Mouse (Mus musculus): ENCODE data around the gene Nol7.

Gene Nol7

DNA sequence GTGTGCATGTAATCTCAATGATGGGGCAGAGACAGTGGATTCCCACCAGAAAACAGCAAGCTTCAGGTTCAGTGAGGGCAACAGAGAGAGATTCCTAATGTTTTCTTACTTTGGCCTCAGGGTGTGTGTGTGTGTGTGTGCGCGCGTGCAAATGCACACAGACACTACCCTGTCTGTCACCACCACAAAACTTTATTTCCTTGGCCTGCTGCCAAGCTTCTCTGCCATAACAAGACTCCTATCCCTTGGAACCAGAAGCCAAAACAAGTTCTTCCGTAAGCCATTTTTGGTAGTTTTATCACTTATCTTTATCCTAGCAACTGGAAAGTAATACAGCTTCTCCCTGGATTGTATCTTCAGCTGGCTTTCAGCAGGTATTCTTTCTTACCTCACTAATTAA lies 30.2 kb downstream of the Nol7 start:
- no peak for DNase-seq (ENCODE audit: low spot score)

DNA sequence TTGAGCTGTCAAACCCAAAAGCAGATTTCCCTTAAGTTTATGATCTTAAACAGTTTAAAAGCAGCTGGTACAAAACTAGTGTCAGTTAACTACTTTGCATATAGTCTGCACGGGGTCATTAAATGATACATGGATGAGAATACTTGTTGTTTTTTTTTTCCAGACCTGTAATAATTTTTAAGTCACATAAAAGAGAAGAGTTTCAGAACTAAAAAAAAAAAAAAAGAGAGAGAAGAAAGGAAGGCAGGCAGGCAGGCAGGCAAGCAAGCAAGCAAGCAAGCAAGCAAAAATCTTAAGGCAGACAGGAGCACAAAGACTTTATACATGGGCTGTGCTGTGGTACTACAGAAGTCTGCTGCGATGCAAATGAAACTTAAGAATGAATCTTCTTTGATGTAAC lies 35.2 kb downstream of the Nol7 start:
- no peak for DNase-seq (ENCODE audit: low spot score)

- no peak for DNase-seq (ENCODE audit: low spot score)
Observed at GRCm38 (mm10) chr13:43440376-43440775, 42.2 kb downstream of the Nol7 start.

GRCm38 (mm10) chr13:43442551-43442950 lies 44.4 kb downstream of the Nol7 start:
- DNase-seq (ENCODE audit: low spot score) = no peak

DNA sequence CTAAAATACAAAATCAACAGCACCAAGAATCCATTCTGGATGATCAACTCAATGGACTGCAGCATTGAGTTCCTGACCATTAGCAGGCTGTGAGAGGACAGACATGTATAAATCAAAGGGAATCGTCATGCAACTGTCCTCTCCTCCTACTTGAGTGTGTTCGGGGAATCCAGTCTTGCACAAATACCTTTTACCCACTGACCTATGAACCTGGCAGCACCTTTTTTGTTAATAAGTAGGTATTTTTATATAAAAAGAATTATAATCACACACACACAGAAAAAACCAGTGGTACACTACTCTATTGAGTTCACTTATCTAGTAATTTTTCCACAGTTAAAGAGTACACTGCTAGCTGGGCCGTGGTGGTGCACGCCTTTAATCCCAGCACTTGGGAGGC lies 45.5 kb downstream of the Nol7 start:
- DNase-seq (ENCODE audit: low spot score) = no peak

- no peak for DNase-seq (ENCODE audit: low spot score)
Observed at GRCm38 (mm10) chr13:43444717-43445116, 46.5 kb downstream of the Nol7 start.

GRCm38 (mm10) chr13:43445754-43446153 lies 47.6 kb downstream of the Nol7 start:
- DNase-seq (ENCODE audit: low spot score) = no peak

DNA sequence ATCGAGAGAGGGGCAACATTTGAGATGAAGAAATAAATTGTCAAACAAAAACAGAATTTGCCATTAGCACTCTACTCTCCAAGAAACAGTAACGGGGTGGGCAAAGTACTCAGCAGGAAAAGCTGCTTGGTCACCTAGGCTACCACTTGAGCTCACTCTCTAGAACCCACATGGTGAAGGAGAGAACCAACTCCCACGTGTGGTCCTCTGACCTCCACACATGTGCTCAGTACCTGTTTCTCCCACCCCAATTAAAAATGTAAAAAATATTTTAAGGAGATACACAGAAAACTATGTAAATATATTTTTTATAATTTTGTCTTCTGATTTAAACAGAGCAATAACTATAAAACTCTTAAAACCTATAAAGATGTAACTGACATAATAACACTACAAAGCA lies 49.5 kb downstream of the Nol7 start:
- DNase-seq (ENCODE audit: low spot score) = no peak

DNA sequence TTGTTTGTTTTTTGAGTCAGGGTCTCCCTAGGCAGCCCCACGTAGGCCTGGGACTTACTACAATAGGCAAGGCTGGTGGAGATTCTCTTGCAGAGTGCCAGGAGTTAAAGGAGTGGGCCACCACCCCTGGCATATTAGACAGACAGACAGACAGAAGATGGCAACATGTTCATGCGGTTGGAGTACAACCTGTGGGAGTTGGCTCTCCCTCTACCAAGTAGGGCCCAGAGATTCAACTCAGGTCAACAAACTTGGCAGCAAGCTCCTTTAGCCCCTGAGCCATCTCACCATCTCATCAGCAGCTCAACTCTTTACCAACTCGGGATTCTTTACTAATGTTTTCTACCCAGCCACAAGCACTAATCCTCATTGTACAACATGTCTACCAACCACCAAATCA lies 52.5 kb downstream of the Nol7 start:
- DNase-seq (ENCODE audit: low spot score) = no peak

GRCm38 (mm10) chr13:43452177-43452576 lies 54.0 kb downstream of the Nol7 start:
- DNase-seq (ENCODE audit: low spot score) = no peak

- no peak for DNase-seq (ENCODE audit: low spot score)
Observed at GRCm38 (mm10) chr13:43452843-43453605, 54.8 kb downstream of the Nol7 start.

DNA sequence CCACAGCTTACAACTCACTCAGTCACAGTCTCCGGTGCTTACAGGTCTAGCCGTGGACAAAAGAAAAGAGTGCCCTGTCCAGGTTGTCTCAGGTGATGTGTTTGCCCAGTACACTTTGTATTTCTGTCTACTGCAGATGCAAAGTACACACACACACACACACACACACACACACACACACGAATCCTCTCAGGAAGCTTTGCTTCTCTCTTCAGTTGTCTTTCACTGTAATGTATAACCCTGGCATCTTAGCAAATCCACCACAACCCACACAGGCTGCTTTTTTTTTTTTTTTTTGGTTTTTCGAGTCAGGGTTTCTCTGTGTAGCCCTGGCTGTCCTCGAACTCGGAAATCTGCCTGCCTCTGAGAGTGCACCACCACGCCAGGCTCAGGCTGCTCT lies 56.2 kb downstream of the Nol7 start:
- no peak for DNase-seq (ENCODE audit: low spot score)

Measured in testis, postnatal 10 days (tissue).